Mouse (Mus musculus) thymus, postnatal 36 days (tissue): ENCODE data around the gene Fgf18.

ENCODE experiments used
- DNase-seq, 2 experiments: peaks; one replicate each; pipeline ENCODE4 v3.0.0; 2022; ENCODE audit warnings: mixed read lengths in 2 of 2

Fgf18 gene

GRCm38 (mm10) chr11:33147171-33147571 lies at the start of gene Fgf18:
Gene Fgf18, minus strand, starts transcription at chr11:33147400.
- DNase-seq, result peak in 1 of 2 experiments; percentile 42

GRCm38 (mm10) chr11:33196447-33197132 lies 49.4 kb upstream of the Fgf18 start:
- no peak for DNase-seq

GRCm38 (mm10) chr11:33195531-33196446 lies 48.6 kb upstream of the Fgf18 start:
- DNase-seq, result no peak

- no peak for DNase-seq
Measured at GRCm38 (mm10) chr11:33195061-33195460, 47.9 kb upstream of the Fgf18 start.

GRCm38 (mm10) chr11:33193695-33194094 lies 46.5 kb upstream of the Fgf18 start:
- no peak for DNase-seq

- no peak for DNase-seq
Measured at GRCm38 (mm10) chr11:33181804-33182203, 34.6 kb upstream of the Fgf18 start.

GRCm38 (mm10) chr11:33180701-33181116 lies 33.5 kb upstream of the Fgf18 start:
- no peak for DNase-seq

GRCm38 (mm10) chr11:33179802-33180201 lies 32.6 kb upstream of the Fgf18 start:
- no peak for DNase-seq

- no peak for DNase-seq
Measured at GRCm38 (mm10) chr11:33176525-33177245, 29.5 kb upstream of the Fgf18 start.

- no peak for DNase-seq
Measured at GRCm38 (mm10) chr11:33175768-33176167, 28.6 kb upstream of the Fgf18 start.

- peak; percentile 45 to 55 for DNase-seq
Measured at GRCm38 (mm10) chr11:33170489-33170888, 23.3 kb upstream of the Fgf18 start.

- DNase-seq, result peak; percentile 99 to 100
Measured at GRCm38 (mm10) chr11:33162998-33163506, 15.9 kb upstream of the Fgf18 start, which contains the start of gene Npm1. Gene Npm1, minus strand, starts transcription at chr11:33163206.

- peak; percentile 71 to 77 for DNase-seq
Measured at GRCm38 (mm10) chr11:33162211-33162997, 15.2 kb upstream of the Fgf18 start.

- DNase-seq, result no peak
Measured at GRCm38 (mm10) chr11:33159741-33160140, 12.5 kb upstream of the Fgf18 start.

GRCm38 (mm10) chr11:33157453-33158196 lies 10.4 kb upstream of the Fgf18 start:
- no peak for DNase-seq

GRCm38 (mm10) chr11:33156436-33157015 lies 9.3 kb upstream of the Fgf18 start:
- no peak for DNase-seq

- no peak for DNase-seq
Measured at GRCm38 (mm10) chr11:33154459-33154858, 7.3 kb upstream of the Fgf18 start.

- DNase-seq, result no peak
Measured at GRCm38 (mm10) chr11:33152997-33153396, 5.8 kb upstream of the Fgf18 start.

GRCm38 (mm10) chr11:33151780-33152145 lies 4.6 kb upstream of the Fgf18 start:
- no peak for DNase-seq

- DNase-seq, result no peak
Measured at GRCm38 (mm10) chr11:33151128-33151779, 4.1 kb upstream of the Fgf18 start.
